Mouse (Mus musculus) neural tube, embryonic 13.5 days (tissue): ENCODE results near the gene Slc35b2. TPM values are rescaled to one million over a fixed set of nuclear protein-coding genes. Genes with fewer than 3 reads are reported as not detected.
A peak's percentile ranks its signal among the peaks of the same experiment; 100 is the strongest.

Experiments
- ATAC-seq: fragments of 200-750 bp; cut with Nextera tagmentation; 2 replicates; pipeline ENCODE4 v1.8.0; 2017; ENCODE audit warnings: low read depth, mild to moderate bottlenecking, moderate TSS enrichment, moderate library complexity
- H3K27ac ChIP-seq: fragments of 300-500 bp; sonication (generic); replicated peaks from 2 replicates; pipeline ENCODE4 v1.5.1; 2015; ENCODE audit warnings: moderate library complexity, mild to moderate bottlenecking, inconsistent platforms
- H3K27me3 ChIP-seq: fragments of 300-500 bp; sonication (generic); 2 replicates; pipeline ENCODE4 v1.6.1; 2015; ENCODE audit warnings: mild to moderate bottlenecking, inconsistent platforms
- H3K36me3 ChIP-seq: fragments of 300-500 bp; sonication (generic); 2 replicates; pipeline ENCODE4 v1.6.1; 2015; ENCODE audit warnings: mild to moderate bottlenecking, inconsistent platforms
- H3K4me1 ChIP-seq: fragments of 300-500 bp; sonication (generic); replicated peaks from 2 replicates; pipeline ENCODE4 v1.6.1; 2015; ENCODE audit warnings: inconsistent platforms
- H3K4me2 ChIP-seq: fragments of 300-500 bp; sonication (generic); 2 replicates; pipeline ENCODE4 v1.6.1; 2015; ENCODE audit warnings: inconsistent platforms, mild to moderate bottlenecking, moderate library complexity
- H3K4me3 ChIP-seq: fragments of 300-500 bp; sonication (generic); 2 replicates; pipeline ENCODE4 v1.5.1; 2015; ENCODE audit warnings: mild to moderate bottlenecking, inconsistent platforms
- H3K9ac ChIP-seq: fragments of 300-500 bp; sonication (generic); 2 replicates; pipeline ENCODE4 v1.6.1; 2015; ENCODE audit warnings: moderate library complexity, mild to moderate bottlenecking, inconsistent platforms
- H3K9me3 ChIP-seq: fragments of 300-500 bp; sonication (generic); 2 replicates; pipeline ENCODE4 v1.6.1; 2016; ENCODE audit warnings: inconsistent platforms
- WGBS: fragments of 180-500 bp; shearing (Covaris S2); methylation state at CpG from one replicate; pipeline ENCODE4 v1.1.7; 2015; 5-methylcytosine and 5-hydroxymethylcytosine counted together
- polyA plus RNA-seq: library from polyadenylated mRNA; unstranded; fragments of >200 nt; fragmentation: Nextera tagmentation; extraction: Ambion mirVana; gene quantifications from 2 replicates; pipeline ENCODE4 v1.2.1, GENCODE M21; 2015

The Slc35b2 gene
- polyA plus RNA-seq, 1 experiment from 2014 or later = 84.2 TPM

DNA sequence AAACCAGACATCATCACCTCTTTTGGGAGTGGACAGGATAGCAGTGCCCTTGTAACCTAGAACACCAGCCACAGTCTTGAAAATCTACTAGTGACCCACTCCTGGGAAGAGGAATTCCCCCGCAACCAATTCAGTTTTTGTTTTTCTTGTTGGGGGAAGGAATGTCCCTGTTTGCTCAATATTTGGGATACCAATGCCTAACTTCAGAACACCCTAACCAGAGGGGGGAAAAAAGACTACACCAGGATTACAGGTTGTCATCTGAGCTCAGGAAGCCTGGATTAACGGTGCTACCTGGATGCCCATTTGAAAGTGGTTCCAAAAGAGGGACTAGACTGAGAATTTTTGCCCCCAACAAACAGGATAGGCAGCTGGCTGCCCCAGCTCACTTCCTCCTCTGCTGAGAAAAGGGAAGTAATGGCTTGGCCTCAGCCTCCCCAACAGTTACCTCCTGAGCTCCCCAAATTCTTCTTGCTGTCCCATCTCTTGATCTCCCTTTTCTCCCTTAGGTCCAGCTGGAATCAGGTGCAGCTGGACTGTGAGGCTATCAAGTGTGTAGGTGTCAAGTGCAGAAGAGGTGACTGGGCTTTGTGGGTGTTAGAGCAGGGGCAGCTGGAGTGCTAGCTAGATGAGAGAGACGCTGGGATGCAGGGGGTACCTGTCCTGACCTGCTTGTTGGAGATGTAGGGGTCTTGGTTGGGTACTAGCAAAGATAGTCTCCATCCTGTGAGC, 7.0 kb upstream of the Slc35b2 start:
- Histone ChIP-seq H3K9me3 (no peaks in the 10 kb centered on the region), H3K27ac (no peak overlapping the region), H3K4me2 (peak overlapping the region; percentile 97), H3K4me3 (peak overlapping the region; percentile 67), H3K9ac (peak overlapping the region; percentile 81; the same call in 1 of the 2 replicates), H3K27me3 (peaks cover 14% of the 10 kb centered on the region), H3K36me3 (no peaks in the 10 kb centered on the region), H3K4me1 (peaks cover 24% of the 10 kb centered on the region)
- ATAC-seq = no peak
- 73% methylated on average over 3 of the region's 3 CpGs for WGBS

DNA sequence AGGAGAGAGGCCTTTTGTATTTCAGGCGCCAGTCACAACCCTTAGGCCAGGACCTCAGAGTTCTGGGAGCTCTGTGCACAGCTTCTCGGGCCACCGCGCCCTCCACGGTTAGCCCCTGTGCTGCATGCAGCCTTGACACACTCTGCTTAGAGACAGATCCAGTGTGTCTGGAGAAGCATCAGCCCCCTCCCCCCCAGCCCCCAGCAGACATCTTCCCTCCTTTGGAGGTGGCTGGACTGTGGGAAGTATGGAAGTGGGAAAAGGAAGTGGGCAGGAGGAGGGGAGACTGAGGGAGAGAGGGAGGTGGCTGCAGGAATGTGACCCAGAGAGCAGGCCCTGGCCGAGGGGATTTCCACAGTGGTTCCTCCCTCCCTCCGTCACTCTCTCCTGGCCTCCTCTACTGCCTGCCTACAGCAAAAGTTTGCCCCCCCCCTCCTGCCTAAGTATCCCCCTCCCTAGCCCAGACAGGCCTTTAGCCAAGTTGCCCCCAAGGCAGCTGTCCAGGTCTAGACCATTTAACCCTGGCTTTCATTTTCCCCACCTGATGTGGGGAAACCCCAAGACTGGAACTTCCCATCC, 6.3 kb upstream of the Slc35b2 start:
- no peaks in the 10 kb centered on the region for H3K9me3 ChIP-seq
- H3K36me3 ChIP-seq = no peaks in the 10 kb centered on the region
- no peak overlapping the region for H3K4me2 ChIP-seq
- 68% methylated on average over 7 of the region's 7 CpGs for WGBS
- no peak overlapping the region for H3K27ac ChIP-seq
- H3K9ac ChIP-seq = 0 out of 2 replicates have a peak overlapping the region, but pooled peaks have one; percentile 31
- ATAC-seq = no peak
- H3K27me3 ChIP-seq = peaks cover 14% of the 10 kb centered on the region
- no peak overlapping the region for H3K4me3 ChIP-seq
- H3K4me1 ChIP-seq = peaks cover 20% of the 10 kb centered on the region

DNA sequence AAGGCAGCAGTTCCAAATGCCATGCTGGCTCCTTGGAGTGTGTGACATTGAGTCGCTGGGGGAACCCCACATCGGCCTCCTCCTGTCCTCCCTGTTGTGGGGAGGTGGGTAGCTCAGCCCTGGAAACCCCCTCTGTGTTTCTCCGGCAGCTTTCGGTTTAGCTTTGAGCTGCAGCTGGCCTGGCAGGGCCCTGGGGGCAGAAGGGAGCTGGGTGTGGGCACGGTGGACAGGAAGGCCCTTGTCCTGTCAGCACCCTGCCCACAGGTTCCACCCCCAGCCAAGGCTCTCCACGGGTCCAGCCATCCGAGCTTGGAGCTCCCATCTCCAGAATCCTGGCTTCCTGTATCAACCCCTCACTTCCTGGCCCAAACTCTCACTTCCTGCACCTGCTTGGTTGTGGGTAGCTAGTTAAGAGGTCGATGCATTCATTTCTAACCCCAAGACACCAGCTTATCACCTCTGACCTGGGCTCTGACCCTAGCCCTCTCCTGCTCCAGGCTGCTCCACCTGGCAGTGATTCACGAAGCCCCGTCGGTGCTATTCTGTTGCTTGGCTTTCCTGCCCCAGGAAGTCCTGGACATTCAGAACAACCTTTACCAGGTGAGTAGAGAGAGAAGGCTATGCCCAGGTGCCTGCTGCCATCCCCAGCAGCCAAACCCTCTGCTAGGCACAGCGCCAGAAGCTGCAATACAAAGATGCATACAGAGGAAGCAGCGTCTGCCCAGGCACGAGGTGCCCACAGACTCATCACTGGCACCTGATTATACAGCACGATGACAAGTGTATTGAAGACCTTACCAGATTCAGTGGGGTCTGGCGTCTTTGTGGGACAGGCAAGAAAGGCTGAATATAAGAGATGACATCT, 5.4 kb upstream of the Slc35b2 start:
- no peaks in the 10 kb centered on the region for H3K36me3 ChIP-seq
- peaks cover 20% of the 10 kb centered on the region for H3K4me1 ChIP-seq
- no peak overlapping the region for H3K4me3 ChIP-seq
- peaks cover 11% of the 10 kb centered on the region for H3K27me3 ChIP-seq
- 73% methylated on average over 16 of the region's 16 CpGs for WGBS
- H3K4me2 ChIP-seq = no peak overlapping the region
- H3K27ac ChIP-seq = no peak overlapping the region
- no peak overlapping the region for H3K9ac ChIP-seq
- no peak for ATAC-seq
- no peaks in the 10 kb centered on the region for H3K9me3 ChIP-seq

DNA sequence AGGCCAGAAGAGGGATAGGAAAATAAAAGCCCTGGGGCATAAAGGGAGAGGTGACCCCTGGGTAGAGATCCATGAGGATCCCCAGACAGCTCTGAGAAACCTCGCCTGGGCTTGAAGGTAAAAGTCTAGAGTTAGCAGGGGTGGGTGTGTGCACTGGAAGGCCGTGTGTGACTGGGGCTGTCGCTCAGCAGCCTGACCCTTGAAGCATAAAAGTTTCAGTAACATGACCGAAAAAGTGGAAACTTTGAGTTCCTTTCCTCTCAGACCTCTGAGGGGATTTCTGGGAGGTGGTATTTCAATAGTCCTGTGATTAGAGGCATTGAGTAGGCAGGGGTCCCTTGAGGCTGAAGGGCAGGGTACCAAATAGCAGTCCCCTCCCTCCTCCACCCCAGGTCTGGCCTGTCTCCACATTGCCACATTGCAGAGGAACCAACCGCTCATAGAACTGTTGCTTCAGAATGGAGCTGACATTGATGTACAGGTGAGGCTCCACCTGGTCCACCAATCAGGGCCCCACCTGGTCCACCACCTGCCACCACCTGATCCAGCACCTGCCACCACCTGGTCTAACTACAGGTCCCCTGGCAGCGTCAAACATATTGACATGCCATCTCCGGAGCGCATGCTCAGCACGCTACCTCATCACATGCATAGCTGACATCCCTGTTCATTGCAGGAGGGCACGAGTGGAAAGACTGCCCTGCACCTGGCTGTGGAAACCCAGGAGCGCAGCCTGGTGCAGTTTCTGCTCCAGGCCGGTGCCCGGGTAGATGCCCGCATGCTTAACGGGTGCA, 3.7 kb upstream of the Slc35b2 start:
- Histone ChIP-seq H3K4me1 (peaks cover 27% of the 10 kb centered on the region), H3K36me3 (no peaks in the 10 kb centered on the region), H3K9me3 (no peaks in the 10 kb centered on the region), H3K4me2 (no peak overlapping the region), H3K27me3 (peaks cover 11% of the 10 kb centered on the region), H3K27ac (no peak overlapping the region), H3K9ac (no peak overlapping the region), H3K4me3 (no peak overlapping the region)
- ATAC-seq = no peak
- WGBS = 90% methylated on average over 15 of the region's 15 CpGs

DNA sequence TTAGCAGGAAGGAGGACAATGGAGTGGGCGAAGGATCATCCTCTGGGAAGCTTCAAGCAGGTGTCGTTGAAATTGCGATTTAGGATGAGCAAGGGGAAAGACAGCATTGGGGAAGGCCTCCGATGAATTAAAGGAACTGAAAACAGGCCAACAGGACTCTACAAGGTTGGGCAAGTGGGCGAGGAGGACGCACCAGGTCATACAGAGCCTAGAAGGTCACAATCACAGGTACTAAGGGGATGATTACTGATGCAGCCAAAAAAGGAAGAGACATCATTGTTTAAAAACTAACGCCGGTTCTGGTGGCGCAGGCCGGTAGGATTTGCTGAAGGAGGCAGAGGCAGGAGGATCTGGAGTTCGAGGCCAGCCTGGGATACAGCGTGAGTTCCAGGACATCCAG, 458 bp upstream of the Slc35b2 start:
- Histone ChIP-seq H3K9ac (0 out of 2 replicates have a peak overlapping the region, but pooled peaks have one; percentile 92), H3K4me3 (0 out of 2 replicates have a peak overlapping the region, but pooled peaks have one; percentile 81), H3K27ac (no peak overlapping the region), H3K9me3 (no peaks in the 10 kb centered on the region), H3K27me3 (no peaks in the 10 kb centered on the region), H3K36me3 (peaks cover 32% of the 10 kb centered on the region), H3K4me2 (peak overlapping the region; percentile 96), H3K4me1 (peaks cover 38% of the 10 kb centered on the region)
- ATAC-seq = no peak
- 82% methylated on average over 12 of the region's 12 CpGs for WGBS

DNA sequence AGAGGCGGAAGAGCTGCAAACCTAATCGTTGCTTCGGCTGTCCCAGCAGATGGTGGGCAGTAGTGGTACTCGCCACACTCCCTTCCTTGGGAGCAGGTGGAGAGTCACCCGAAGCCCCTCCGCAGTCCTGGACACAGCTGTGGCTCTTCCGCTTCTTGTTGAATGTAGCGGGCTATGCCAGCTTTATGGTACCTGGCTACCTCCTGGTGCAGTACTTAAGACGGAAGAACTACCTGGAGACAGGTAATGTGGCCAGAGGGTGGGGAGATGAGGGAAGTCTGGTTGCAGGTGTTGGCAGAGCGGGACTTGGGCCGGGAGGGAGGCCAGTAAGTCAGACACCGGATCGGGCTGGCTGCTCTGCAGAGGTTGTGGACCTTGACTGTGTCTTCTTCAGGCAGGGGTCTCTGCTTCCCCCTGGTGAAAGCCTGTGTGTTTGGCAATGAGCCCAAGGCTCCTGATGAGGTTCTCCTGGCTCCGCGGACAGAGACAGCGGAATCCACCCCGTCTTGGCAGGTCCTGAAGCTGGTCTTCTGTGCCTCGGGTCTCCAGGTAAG, 934 bp downstream of the Slc35b2 start:
- Histone ChIP-seq H3K27ac (peak overlapping the region; percentile 90), H3K9me3 (no peaks in the 10 kb centered on the region), H3K27me3 (no peaks in the 10 kb centered on the region), H3K36me3 (peaks cover 46% of the 10 kb centered on the region), H3K4me2 (peak overlapping the region; percentile 96), H3K9ac (peak overlapping the region; percentile 92), H3K4me1 (peaks cover 51% of the 10 kb centered on the region), H3K4me3 (peak overlapping the region; percentile 81)
- ATAC-seq = peak; percentile 1; the same call in 1 of the 2 replicates
- 9% methylated on average over 18 of the region's 18 CpGs for WGBS

DNA sequence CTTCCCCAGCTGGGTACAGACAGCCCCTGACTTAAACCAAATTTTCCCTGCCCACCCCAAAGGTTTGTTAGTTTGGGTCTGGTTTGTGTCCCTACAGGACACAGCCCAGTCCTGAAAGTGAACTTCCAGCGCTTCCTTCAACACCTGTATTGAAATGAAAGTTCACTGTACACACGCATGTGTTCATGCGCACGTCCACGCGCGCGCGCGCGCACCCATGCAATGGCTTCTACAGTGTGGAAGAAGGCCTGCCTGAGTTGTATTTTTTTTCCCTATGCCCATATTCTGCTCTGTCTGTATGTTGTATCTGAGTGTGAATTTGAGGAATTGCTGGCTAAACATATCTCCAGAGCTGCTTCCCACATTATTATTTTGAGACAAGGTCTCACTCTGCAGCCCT, 1.4 kb downstream of the Slc35b2 start:
- no peak for ATAC-seq
- Histone ChIP-seq H3K9ac (peak overlapping the region; percentile 92), H3K9me3 (no peaks in the 10 kb centered on the region), H3K27me3 (no peaks in the 10 kb centered on the region), H3K27ac (no peak overlapping the region), H3K36me3 (peaks cover 50% of the 10 kb centered on the region), H3K4me2 (peak overlapping the region; percentile 96), H3K4me3 (peak overlapping the region; percentile 81), H3K4me1 (peaks cover 56% of the 10 kb centered on the region)
- WGBS = 95% methylated on average over 11 of the region's 11 CpGs

DNA sequence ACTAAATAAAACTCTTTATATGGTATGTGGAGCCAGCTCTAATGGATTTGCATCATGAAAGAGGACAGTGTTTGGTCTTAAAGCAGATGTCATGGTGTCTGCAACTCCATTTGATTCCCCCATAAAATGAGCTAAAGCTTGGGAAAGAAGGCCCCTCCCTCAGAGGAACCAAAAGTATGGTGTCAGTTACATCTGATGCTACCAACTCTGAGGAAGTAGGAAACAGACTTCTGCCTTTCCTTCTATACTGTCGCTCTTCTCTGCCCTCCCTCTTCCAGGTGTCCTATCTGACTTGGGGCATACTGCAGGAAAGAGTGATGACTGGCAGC, 2.3 kb downstream of the Slc35b2 start:
- no peak for ATAC-seq
- no peak overlapping the region for H3K4me2 ChIP-seq
- H3K4me1 ChIP-seq = peaks cover 65% of the 10 kb centered on the region
- no peak overlapping the region for H3K27ac ChIP-seq
- H3K27me3 ChIP-seq = no peaks in the 10 kb centered on the region
- 95% methylated on average over 1 of the region's 1 CpGs for WGBS
- H3K9ac ChIP-seq = 0 out of 2 replicates have a peak overlapping the region, but pooled peaks have one; percentile 8
- peaks cover 59% of the 10 kb centered on the region for H3K36me3 ChIP-seq
- H3K9me3 ChIP-seq = no peaks in the 10 kb centered on the region
- no peak overlapping the region for H3K4me3 ChIP-seq

DNA sequence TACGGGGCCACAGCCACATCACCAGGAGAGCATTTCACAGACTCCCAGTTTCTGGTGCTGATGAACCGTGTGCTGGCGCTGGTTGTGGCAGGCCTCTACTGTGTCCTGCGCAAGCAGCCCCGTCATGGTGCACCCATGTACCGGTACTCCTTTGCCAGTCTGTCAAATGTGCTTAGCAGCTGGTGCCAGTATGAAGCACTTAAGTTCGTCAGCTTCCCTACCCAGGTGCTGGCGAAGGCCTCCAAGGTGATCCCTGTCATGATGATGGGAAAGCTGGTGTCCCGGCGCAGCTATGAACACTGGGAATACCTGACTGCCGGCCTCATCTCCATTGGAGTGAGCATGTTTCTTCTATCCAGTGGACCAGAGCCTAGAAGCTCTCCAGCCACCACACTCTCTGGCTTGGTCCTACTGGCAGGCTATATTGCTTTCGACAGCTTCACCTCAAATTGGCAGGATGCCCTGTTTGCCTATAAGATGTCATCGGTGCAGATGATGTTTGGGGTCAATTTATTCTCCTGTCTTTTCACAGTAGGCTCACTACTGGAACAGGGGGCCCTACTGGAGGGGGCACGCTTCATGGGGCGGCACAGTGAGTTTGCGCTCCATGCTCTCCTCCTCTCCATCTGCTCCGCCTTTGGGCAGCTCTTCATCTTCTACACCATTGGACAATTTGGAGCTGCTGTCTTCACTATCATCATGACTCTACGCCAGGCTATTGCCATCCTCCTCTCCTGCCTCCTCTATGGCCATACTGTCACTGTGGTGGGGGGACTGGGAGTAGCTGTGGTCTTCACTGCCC, 2.9 kb downstream of the Slc35b2 start:
- H3K4me1 ChIP-seq = peaks cover 70% of the 10 kb centered on the region
- no peak overlapping the region for H3K4me2 ChIP-seq
- H3K4me3 ChIP-seq = 0 out of 2 replicates have a peak overlapping the region, but pooled peaks have one; percentile 1
- no peaks in the 10 kb centered on the region for H3K9me3 ChIP-seq
- no peak for ATAC-seq
- peaks cover 65% of the 10 kb centered on the region for H3K36me3 ChIP-seq
- H3K27me3 ChIP-seq = no peaks in the 10 kb centered on the region
- peak overlapping the region; percentile 29; the same call in 1 of the 2 replicates for H3K27ac ChIP-seq
- WGBS = 67% methylated on average over 18 of the region's 18 CpGs
- no peak overlapping the region for H3K9ac ChIP-seq

DNA sequence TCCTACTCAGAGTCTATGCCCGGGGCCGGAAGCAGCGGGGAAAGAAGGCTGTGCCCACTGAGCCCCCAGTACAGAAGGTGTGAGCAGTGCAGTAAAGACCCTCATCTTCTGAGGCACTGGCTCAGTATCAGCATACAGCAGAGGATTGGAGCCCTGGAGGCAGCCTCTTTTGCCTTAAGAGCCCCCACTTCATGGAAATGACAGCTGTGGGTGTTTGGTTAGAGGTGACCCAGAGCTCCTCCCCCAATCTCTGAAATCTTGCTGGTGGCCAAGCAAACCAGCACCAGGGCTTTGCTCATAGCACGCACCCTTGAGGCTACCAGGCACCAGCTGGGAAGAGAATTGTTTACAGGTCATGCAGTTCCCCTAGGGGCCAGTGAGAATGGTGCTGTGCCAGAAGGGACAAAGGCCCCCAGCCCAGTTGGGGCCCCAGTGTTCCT, 3.5 kb downstream of the Slc35b2 start:
- no peaks in the 10 kb centered on the region for H3K9me3 ChIP-seq
- no peak for ATAC-seq
- peak overlapping the region; percentile 29; the same call in 1 of the 2 replicates for H3K27ac ChIP-seq
- peaks cover 67% of the 10 kb centered on the region for H3K36me3 ChIP-seq
- no peak overlapping the region for H3K4me2 ChIP-seq
- WGBS = 28% methylated on average over 4 of the region's 4 CpGs
- H3K9ac ChIP-seq = no peak overlapping the region
- peaks cover 76% of the 10 kb centered on the region for H3K4me1 ChIP-seq
- H3K27me3 ChIP-seq = no peaks in the 10 kb centered on the region
- H3K4me3 ChIP-seq = no peak overlapping the region
